Mouse (Mus musculus): Measurements from ENCODE around the gene Galnt15.

Gene Galnt15

GRCm38 (mm10) chr14:32036482-32036881, 7.7 kb downstream of the Galnt15 start:
- DNase-seq (ENCODE audit: low spot score): no peak

GRCm38 (mm10) chr14:32037661-32038252, 9.0 kb downstream of the Galnt15 start:
- DNase-seq (ENCODE audit: low spot score): no peak

- no peak for DNase-seq (ENCODE audit: low spot score)
These were observed 13.3 kb downstream of the Galnt15 start for GRCm38 (mm10) chr14:32042108-32042507.

GRCm38 (mm10) chr14:32046357-32046756, 17.6 kb downstream of the Galnt15 start:
- DNase-seq (ENCODE audit: low spot score): no peak

- DNase-seq (ENCODE audit: low spot score): no peak
These were observed 21.4 kb downstream of the Galnt15 start for GRCm38 (mm10) chr14:32050171-32050570.

GRCm38 (mm10) chr14:32053895-32054294, 25.1 kb downstream of the Galnt15 start:
- no peak for DNase-seq (ENCODE audit: low spot score)

GRCm38 (mm10) chr14:32054788-32055187, 26.0 kb downstream of the Galnt15 start:
- DNase-seq (ENCODE audit: low spot score): no peak

GRCm38 (mm10) chr14:32055781-32056180, 27.0 kb downstream of the Galnt15 start:
- DNase-seq (ENCODE audit: low spot score): no peak

GRCm38 (mm10) chr14:32056675-32057074, 27.9 kb downstream of the Galnt15 start:
- DNase-seq (ENCODE audit: low spot score): no peak

- no peak for DNase-seq (ENCODE audit: low spot score)
These were observed 28.9 kb downstream of the Galnt15 start for GRCm38 (mm10) chr14:32057664-32058063.

- DNase-seq (ENCODE audit: low spot score): no peak
These were observed 32.6 kb downstream of the Galnt15 start for GRCm38 (mm10) chr14:32061398-32061797.

- no peak for DNase-seq (ENCODE audit: low spot score)
These were observed 44.0 kb downstream of the Galnt15 start for GRCm38 (mm10) chr14:32072807-32073206.

- DNase-seq (ENCODE audit: low spot score): peak; percentile 61
These were observed 44.5 kb downstream of the Galnt15 start for GRCm38 (mm10) chr14:32073211-32073685.

- DNase-seq (ENCODE audit: low spot score): no peak
These were observed 45.1 kb downstream of the Galnt15 start for GRCm38 (mm10) chr14:32073901-32074300.

- DNase-seq (ENCODE audit: low spot score): peak; percentile 51
These were observed 48.2 kb downstream of the Galnt15 start for GRCm38 (mm10) chr14:32076896-32077575.

- DNase-seq (ENCODE audit: low spot score): no peak
These were observed 52.2 kb downstream of the Galnt15 start for GRCm38 (mm10) chr14:32081026-32081425.

- DNase-seq (ENCODE audit: low spot score): no peak
These were observed 54.1 kb downstream of the Galnt15 start for GRCm38 (mm10) chr14:32082891-32083290.

GRCm38 (mm10) chr14:32083466-32083865, 54.7 kb downstream of the Galnt15 start:
- no peak for DNase-seq (ENCODE audit: low spot score)

GRCm38 (mm10) chr14:32084761-32085485, 56.1 kb downstream of the Galnt15 start, which contains the start of gene Oxnad1:
Gene Oxnad1, plus strand, starts transcription at chr14:32085374.
- DNase-seq (ENCODE audit: low spot score): peak; percentile 91

GRCm38 (mm10) chr14:32085486-32086201, 56.9 kb downstream of the Galnt15 start, which contains the start of gene Dph3:
Gene Dph3, minus strand, starts transcription at chr14:32085729.
- DNase-seq (ENCODE audit: low spot score): peak; percentile 99

GRCm38 (mm10) chr14:32086226-32086625, 57.4 kb downstream of the Galnt15 start:
- DNase-seq (ENCODE audit: low spot score): no peak

Measured in lung, postnatal 25 days (tissue).